Mouse (Mus musculus) heart, postnatal 0 days (tissue): Measurements from ENCODE around the gene Tnfrsf1a. TPM values are rescaled to one million over a fixed set of nuclear protein-coding genes. Genes with fewer than 3 reads are reported as not detected.

Experiments
- ATAC-seq: fragments of 200-750 bp; cut with Nextera tagmentation; 2 replicates; pipeline ENCODE4 v1.8.0; 2017; ENCODE audit warnings: low read depth, moderate number of reproducible peaks, moderate library complexity; ENCODE audit not compliant: insufficient read depth
- DNase-seq: peaks from one replicate; pipeline ENCODE4 v3.0.0-alpha.2; 2016; ENCODE audit warnings: low spot score
- H3K27ac ChIP-seq: fragments of 300-500 bp; sonication (generic); 2 replicates; pipeline ENCODE4 v1.5.1; 2014; ENCODE audit warnings: low read depth, mild to moderate bottlenecking
- H3K27me3 ChIP-seq: fragments of 300-500 bp; sonication (generic); 2 replicates; pipeline ENCODE4 v1.6.1; 2014; ENCODE audit warnings: low read length, mixed read lengths; ENCODE audit not compliant: control insufficient read depth, insufficient read depth
- H3K36me3 ChIP-seq: fragments of 300-500 bp; sonication (generic); replicated peaks from 2 replicates; pipeline ENCODE4 v1.6.1; 2014; ENCODE audit warnings: low read length, mixed read lengths; ENCODE audit not compliant: control insufficient read depth, insufficient read depth
- H3K4me1 ChIP-seq: fragments of 300-500 bp; sonication (generic); 2 replicates; pipeline ENCODE4 v1.6.1; 2014; ENCODE audit warnings: antibody characterized with exemption; ENCODE audit not compliant: control insufficient read depth, insufficient read depth
- H3K4me2 ChIP-seq: fragments of 300-500 bp; sonication (generic); 2 replicates; pipeline ENCODE4 v1.6.1; 2014; ENCODE audit warnings: low read depth, mild to moderate bottlenecking, low read length, moderate library complexity
- H3K4me3 ChIP-seq: fragments of 300-500 bp; sonication (generic); 2 replicates; pipeline ENCODE4 v1.5.1; 2014; ENCODE audit warnings: low read depth, low read length
- H3K9ac ChIP-seq: fragments of 300-500 bp; sonication (generic); replicated peaks from 2 replicates; pipeline ENCODE4 v1.6.1; 2014; ENCODE audit warnings: low read depth, low read length, mixed read lengths
- H3K9me3 ChIP-seq: fragments of 300-500 bp; sonication (generic); replicated peaks from 2 replicates; pipeline ENCODE4 v1.6.1; 2016; ENCODE audit warnings: low read length; ENCODE audit not compliant: control insufficient read depth
- CTCF ChIP-seq: IDR thresholded peaks from 2 replicates; pipeline ENCODE4 v1.5.1; 2016; ENCODE audit warnings: antibody characterized with exemption, control low read depth, low read depth
- EP300 ChIP-seq: IDR thresholded peaks from 2 replicates; pipeline ENCODE4 v1.6.1; 2016; ENCODE audit warnings: antibody characterized with exemption, low read depth
- WGBS: fragments of 180-500 bp; shearing (Covaris S2); extraction: QIAGEN DNeasy Blood & Tissue Kit; methylation state at CpG from one replicate; pipeline ENCODE4 v1.1.7; 2014; 5-methylcytosine and 5-hydroxymethylcytosine counted together
- polyA plus RNA-seq: library from polyadenylated mRNA; unstranded; fragments of >200 nt; fragmentation: Nextera tagmentation; extraction: Ambion mirVana; gene quantifications from 2 replicates; pipeline ENCODE4 v1.2.1, GENCODE M21; 2015
- total RNA-seq: library from RNA; depleted of rRNA; stranded (reverse); fragments of >200 nt; gene quantifications from 2 replicates; pipeline ENCODE4 v1.2.3, GENCODE M21; 2014; ENCODE audit warnings: low replicate concordance

Gene Tnfrsf1a
- total and polyA plus RNA-seq, 2 experiments from 2014 or later = 37.1 to 39.8 TPM

- 6% methylated on average over 39 of the region's 40 CpGs for WGBS
- Histone ChIP-seq H3K9me3 (no peaks in the 10 kb centered on the region), H3K4me3 (peak within 1 kb of the TSS; percentile 27), H3K27ac (no peak within 1 kb of the TSS), H3K4me1 (peaks cover 13% of the 10 kb centered on the region), H3K36me3 (no peaks in the 10 kb centered on the region), H3K4me2 (peak within 1 kb of the TSS; percentile 50), H3K9ac (no peak within 1 kb of the TSS), H3K27me3 (peaks cover 61% of the 10 kb centered on the region)
- no peak for ATAC-seq
- TF ChIP-seq CTCF = no peak
- no peak for TF ChIP-seq EP300
- no peak for DNase-seq
Observed at GRCm38 (mm10) chr6:125380372-125381360, 31.5 kb downstream of the Tnfrsf1a start, which contains the start of gene Plekhg6. TSS of gene Plekhg6 (minus strand) at chr6:125380793.

DNA sequence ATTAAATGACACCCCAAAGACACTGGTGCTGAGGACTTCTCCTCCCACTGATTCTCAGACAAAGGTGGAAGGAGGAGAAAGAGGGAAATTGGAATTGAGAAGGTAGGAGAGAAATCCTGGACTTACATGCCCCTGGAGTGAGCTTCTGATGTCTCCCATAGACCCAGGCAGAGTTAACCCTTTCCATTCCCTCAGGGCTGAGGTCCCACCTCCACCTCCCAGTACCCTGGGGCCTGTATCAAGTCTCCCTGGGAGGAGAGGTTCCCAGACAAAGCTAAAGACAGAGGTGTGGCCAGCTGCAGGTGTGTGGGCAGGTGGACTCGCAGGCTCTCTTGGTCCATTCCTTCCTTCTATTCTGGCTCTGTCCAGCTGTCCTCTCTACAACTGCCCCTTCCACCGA is 32.9 kb downstream of the Tnfrsf1a start:
- Histone ChIP-seq H3K9ac (no peak overlapping the region), H3K27ac (no peak overlapping the region), H3K4me2 (no peak overlapping the region), H3K9me3 (no peaks in the 10 kb centered on the region), H3K27me3 (peaks cover 57% of the 10 kb centered on the region), H3K36me3 (no peaks in the 10 kb centered on the region), H3K4me1 (peaks cover 13% of the 10 kb centered on the region), H3K4me3 (no peak overlapping the region)
- TF ChIP-seq EP300 = no peak
- no peak for TF ChIP-seq CTCF
- ATAC-seq = no peak
- WGBS = 45% methylated on average over 2 of the region's 2 CpGs
- DNase-seq = no peak

DNA sequence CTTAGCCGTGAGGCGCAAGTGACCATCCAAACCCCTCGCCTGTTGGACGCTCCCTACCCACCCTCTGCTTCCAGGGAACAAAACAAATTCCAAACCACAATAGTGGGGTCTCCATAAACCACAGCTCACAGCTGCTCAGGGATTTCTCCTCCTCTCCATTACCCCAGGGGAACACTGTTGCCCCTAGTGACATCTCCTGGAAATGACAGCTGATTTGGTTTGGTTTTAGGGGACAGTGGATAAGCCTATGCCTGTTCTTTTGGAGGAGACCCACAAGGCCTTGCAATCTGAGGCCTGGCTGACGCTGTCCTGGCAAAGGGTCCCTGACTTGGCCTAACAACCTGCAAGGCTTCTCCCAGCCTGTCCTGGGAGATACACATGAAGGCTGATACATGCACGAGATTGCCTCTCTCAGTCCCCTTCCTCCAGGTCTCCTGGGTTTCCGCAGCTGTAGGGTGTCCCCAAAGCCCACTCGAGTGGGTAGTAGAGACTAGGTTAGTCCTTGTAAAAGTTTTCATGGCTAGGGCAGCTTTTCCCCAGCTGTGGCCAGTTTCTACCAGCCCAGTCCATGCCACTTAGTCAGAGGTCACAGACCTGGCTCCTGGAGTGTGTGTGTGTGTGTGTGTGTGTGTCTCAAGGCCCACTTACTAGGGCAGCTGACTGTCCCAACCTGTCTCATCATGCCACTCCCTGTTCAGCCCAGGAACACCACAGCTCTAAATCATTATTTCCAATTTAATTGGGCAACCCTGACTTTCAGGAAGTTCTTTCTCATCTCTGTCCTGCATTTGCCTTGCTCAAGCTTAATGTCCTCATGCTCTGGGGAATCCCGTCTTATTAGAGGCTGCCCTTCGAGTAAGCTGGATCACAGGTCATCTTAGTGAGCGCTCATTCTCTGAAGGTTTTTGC is 36.2 kb downstream of the Tnfrsf1a start:
- Histone ChIP-seq H3K4me1 (peaks cover 4% of the 10 kb centered on the region), H3K27me3 (peaks cover 27% of the 10 kb centered on the region), H3K4me3 (no peak overlapping the region), H3K4me2 (no peak overlapping the region), H3K36me3 (no peaks in the 10 kb centered on the region), H3K9me3 (no peaks in the 10 kb centered on the region), H3K9ac (no peak overlapping the region), H3K27ac (no peak overlapping the region)
- ATAC-seq (no peak), DNase-seq (no peak)
- 64% methylated on average over 11 of the region's 11 CpGs for WGBS
- peak; percentile 58 for TF ChIP-seq CTCF
- no peak for TF ChIP-seq EP300

GRCm38 (mm10) chr6:125386080-125386479 is 36.9 kb downstream of the Tnfrsf1a start:
- WGBS = 66% methylated on average over 6 of the region's 6 CpGs
- Histone ChIP-seq H3K9ac (no peak overlapping the region), H3K4me2 (no peak overlapping the region), H3K27ac (no peak overlapping the region), H3K4me1 (no peaks in the 10 kb centered on the region; the same call in 1 of the 2 replicates), H3K4me3 (no peak overlapping the region), H3K9me3 (no peaks in the 10 kb centered on the region), H3K36me3 (no peaks in the 10 kb centered on the region), H3K27me3 (peaks cover 19% of the 10 kb centered on the region)
- no peak for TF ChIP-seq CTCF
- TF ChIP-seq EP300 = no peak
- ATAC-seq = no peak
- DNase-seq = no peak

DNA sequence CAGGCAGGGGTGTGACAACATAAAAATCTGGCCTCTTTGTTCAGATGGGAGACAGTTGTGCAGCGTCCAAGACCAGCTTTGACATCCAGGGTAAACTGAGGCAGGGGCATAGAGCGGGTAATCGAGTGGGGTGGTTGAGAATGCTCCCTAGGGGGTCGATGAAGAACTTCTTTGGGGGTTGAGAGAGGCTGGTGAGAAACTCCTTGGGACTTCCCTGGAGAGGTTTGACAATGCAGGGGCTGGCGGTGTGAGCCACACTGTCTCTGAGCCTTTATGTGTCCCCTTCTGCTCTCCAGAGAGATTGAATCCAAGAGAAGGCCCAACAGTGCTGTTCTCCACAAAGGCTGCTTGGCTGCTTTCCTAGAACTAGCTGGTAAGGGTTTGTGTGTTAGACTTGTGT is 40.7 kb downstream of the Tnfrsf1a start:
- Histone ChIP-seq H3K4me3 (no peak overlapping the region), H3K36me3 (no peaks in the 10 kb centered on the region), H3K9ac (no peak overlapping the region), H3K27me3 (no peaks in the 10 kb centered on the region), H3K4me1 (no peaks in the 10 kb centered on the region), H3K9me3 (no peaks in the 10 kb centered on the region), H3K4me2 (no peak overlapping the region), H3K27ac (no peak overlapping the region)
- no peak for DNase-seq
- ATAC-seq = no peak
- TF ChIP-seq EP300 (no peak), CTCF (no peak)
- WGBS = 82% methylated on average over 5 of the region's 5 CpGs
